ENCODE assay signal across 21 mouse cellular contexts in the genomic region with DNA sequence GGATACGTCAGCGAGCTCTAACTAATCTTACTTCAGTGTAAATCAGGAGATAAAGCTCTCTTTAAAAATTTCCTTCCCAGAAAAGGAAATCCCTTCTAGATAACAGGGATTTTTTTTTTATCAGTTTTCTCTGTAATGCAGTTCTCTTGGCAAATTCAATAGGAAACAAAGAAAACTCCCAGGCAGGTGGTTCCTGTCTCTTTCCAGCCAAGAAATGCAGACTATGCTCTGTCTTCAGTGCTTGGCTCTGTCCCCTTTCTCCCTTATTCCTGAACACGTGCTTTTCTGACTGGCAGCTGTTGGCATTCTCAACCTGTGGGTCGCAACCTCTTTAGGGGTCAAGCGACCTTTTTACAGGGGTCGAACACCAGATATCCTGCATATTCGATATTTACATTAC.
DNase-seq lines count a peak whose midpoint lies in the region; ATAC-seq and TF ChIP-seq lines count a peak whose summit lies in the region.
"Had no signal": no experiment of that assay in that cellular context is flagged by ENCODE, and none has a peak within 500 bp of the region (broad histone marks: within the 10 kb centered on the region; RNA-seq: fewer than 3 reads in every experiment).

No protein-coding gene starts in this region.

- no peak for TF ChIP-seq CTCF in heart, postnatal 0 days (IDR thresholded peaks at IDR 0.05; ENCODE audit: low read depth)
- no peak for TF ChIP-seq CTCF in kidney, postnatal 0 days (IDR thresholded peaks at IDR 0.05; ENCODE audit: low read depth)
- TF ChIP-seq CTCF in stomach, postnatal 0 days (IDR thresholded peaks at IDR 0.05; ENCODE audit: low read depth) = no peak

- 57% methylated on average over 7 of the region's 7 CpGs for WGBS in heart, postnatal 0 days
- 61% methylated on average over 7 of the region's 7 CpGs for WGBS in kidney, postnatal 0 days
- WGBS in stomach, postnatal 0 days = 73% methylated on average over 7 of the region's 7 CpGs

- H3K9me3 ChIP-seq in heart, postnatal 0 days (replicated peaks; ENCODE audit: control insufficient read depth, low read length) = no peaks in the 10 kb centered on the region
- H3K9me3 ChIP-seq in kidney, postnatal 0 days (replicated peaks; ENCODE audit: low read length) = no peaks in the 10 kb centered on the region
- no peaks in the 10 kb centered on the region for H3K9me3 ChIP-seq in stomach, postnatal 0 days (ENCODE audit: control insufficient read depth, low read length)
- H3K9me3 ChIP-seq: embryonic facial prominence, embryonic 15.5 days; neural tube, embryonic 15.5 days; stomach, embryonic 15.5 days had no signal

- no peaks in the 10 kb centered on the region for H3K27me3 ChIP-seq in heart, postnatal 0 days (ENCODE audit: control insufficient read depth, insufficient read depth, low read length)
- no peaks in the 10 kb centered on the region for H3K27me3 ChIP-seq in kidney, postnatal 0 days (ENCODE audit: insufficient read depth, low read length)
- no peaks in the 10 kb centered on the region for H3K27me3 ChIP-seq in stomach, postnatal 0 days (ENCODE audit: control insufficient read depth, insufficient read depth, low read length)
- H3K27me3 ChIP-seq: embryonic facial prominence, embryonic 15.5 days; limb, embryonic 15.5 days; midbrain, embryonic 13.5 days; neural tube, embryonic 15.5 days; Patski; stomach, embryonic 15.5 days had no signal

- no peak overlapping the region; the same call in 1 of the 2 replicates for H3K27ac ChIP-seq in heart, postnatal 0 days (ENCODE audit: low read depth)
- H3K27ac ChIP-seq in kidney, postnatal 0 days = no peak overlapping the region
- no peak overlapping the region for H3K27ac ChIP-seq in stomach, postnatal 0 days (replicated peaks)
- H3K27ac ChIP-seq: embryonic facial prominence, embryonic 15.5 days; limb, embryonic 15.5 days; midbrain, embryonic 13.5 days; neural tube, embryonic 15.5 days; stomach, embryonic 15.5 days had no signal

- 0 out of 2 replicates have a peak, but pooled peaks cover 3% of the 10 kb centered on the region for H3K4me1 ChIP-seq in heart, postnatal 0 days (ENCODE audit: control insufficient read depth, insufficient read depth)
- H3K4me1 ChIP-seq in kidney, postnatal 0 days (replicated peaks; ENCODE audit: insufficient read depth, low read length) = no peaks in the 10 kb centered on the region
- H3K4me1 ChIP-seq in stomach, postnatal 0 days (replicated peaks; ENCODE audit: control insufficient read depth, insufficient read depth) = no peaks in the 10 kb centered on the region
- H3K4me1 ChIP-seq: midbrain, embryonic 13.5 days; neural tube, embryonic 15.5 days; stomach, embryonic 15.5 days had no signal

- peak; percentile 28 for DNase-seq in adrenal gland, adult 2 months
- DNase-seq in adrenal gland, adult 8-10 months = no peak
- peak; percentile 57 for DNase-seq in heart, adult 8-10 months (ENCODE audit: low spot score)
- DNase-seq in heart, postnatal 25 days (ENCODE audit: low spot score) = no peak
- peak; percentile 14 for DNase-seq in heart, postnatal 0 days (ENCODE audit: low spot score)
- peak; percentile 63 for DNase-seq in kidney, postnatal 0 days (ENCODE audit: low spot score)
- DNase-seq in gastrocnemius, postnatal 14 days = no peak
- no peak for DNase-seq in stomach, postnatal 0 days (ENCODE audit: low spot score)
- DNase-seq: forebrain, postnatal 0 days; lung, postnatal 14 days; right cerebral cortex, postnatal 25 days; thymus, adult 2 months had no signal

- no peak overlapping the region for H3K4me2 ChIP-seq in heart, postnatal 0 days (ENCODE audit: low read depth, low read length)
- H3K4me2 ChIP-seq in kidney, postnatal 0 days (ENCODE audit: low read length) = no peak overlapping the region
- no peak overlapping the region for H3K4me2 ChIP-seq in stomach, postnatal 0 days (replicated peaks; ENCODE audit: low read depth)
- H3K4me2 ChIP-seq: embryonic facial prominence, embryonic 15.5 days; limb, embryonic 15.5 days; midbrain, embryonic 13.5 days; neural tube, embryonic 15.5 days; stomach, embryonic 15.5 days had no signal

- no peaks in the 10 kb centered on the region for H3K36me3 ChIP-seq in heart, postnatal 0 days (replicated peaks; ENCODE audit: control insufficient read depth, insufficient read depth, low read length)
- no peaks in the 10 kb centered on the region for H3K36me3 ChIP-seq in kidney, postnatal 0 days (ENCODE audit: insufficient read depth, low read length)
- H3K36me3 ChIP-seq in stomach, postnatal 0 days (ENCODE audit: control insufficient read depth, insufficient read depth, low read length) = no peaks in the 10 kb centered on the region
- H3K36me3 ChIP-seq: embryonic facial prominence, embryonic 15.5 days; limb, embryonic 15.5 days; midbrain, embryonic 13.5 days; neural tube, embryonic 15.5 days; stomach, embryonic 15.5 days had no signal

- peak; percentile 66 for TF ChIP-seq EP300 in heart, postnatal 0 days (IDR thresholded peaks at IDR 0.05; ENCODE audit: low read depth)
- no peak for TF ChIP-seq EP300 in stomach, postnatal 0 days (optimal IDR thresholded peaks at IDR 0.05)

- ATAC-seq in heart, postnatal 0 days (ENCODE audit: insufficient read depth, low read depth) = no peak
- ATAC-seq in kidney, postnatal 0 days (replicated peaks; ENCODE audit: low FRiP score, low read depth) = no peak
- no peak for ATAC-seq in stomach, postnatal 0 days (ENCODE audit: low FRiP score, low TSS enrichment)
- ATAC-seq: CD4-positive, CD25-positive, alpha-beta regulatory T cell, adult 4 months; forebrain, postnatal 0 days; hindbrain, embryonic 16.5 days; intestine, embryonic 16.5 days; midbrain, embryonic 13.5 days; Patski had no signal

- intact Hi-C loops in heart, postnatal 25 days (cut with DNase I) = loop anchor here (2.0 to 5.0 kb wide), 2 partner anchors 19 to 74 kb away; no protein-coding TSS in a partner anchor
- intact Hi-C loops in gastrocnemius, postnatal 14 days (cut with DNase I; ENCODE audit: low total_unique reads) = no loop called here

- no peak overlapping the region for H3K4me3 ChIP-seq in heart, postnatal 0 days (ENCODE audit: low read depth, low read length)
- no peak overlapping the region for H3K4me3 ChIP-seq in kidney, postnatal 0 days (replicated peaks; ENCODE audit: low read depth, low read length)
- no peak overlapping the region for H3K4me3 ChIP-seq in stomach, postnatal 0 days (ENCODE audit: low read depth, low read length)
- H3K4me3 ChIP-seq: embryonic facial prominence, embryonic 15.5 days; limb, embryonic 15.5 days; midbrain, embryonic 13.5 days; neural tube, embryonic 15.5 days; stomach, embryonic 15.5 days had no signal

- H3K9ac ChIP-seq in heart, postnatal 0 days (replicated peaks; ENCODE audit: low read depth, low read length) = no peak overlapping the region
- no peak overlapping the region for H3K9ac ChIP-seq in kidney, postnatal 0 days (ENCODE audit: low read depth, low read length)
- no peak overlapping the region for H3K9ac ChIP-seq in stomach, postnatal 0 days (ENCODE audit: low read length)
- H3K9ac ChIP-seq: embryonic facial prominence, embryonic 15.5 days; forebrain, postnatal 0 days; limb, embryonic 15.5 days; midbrain, embryonic 13.5 days; neural tube, embryonic 15.5 days; stomach, embryonic 15.5 days had no signal

Comparison
In these comparisons a context has a peak if more than half of its experiments do, and no peak if none do; other contexts are left out.
1. DNase-seq: peak in adrenal gland, adult 2 months (single experiment), heart, adult 8-10 months (single experiment), heart, postnatal 0 days (single experiment) and kidney, postnatal 0 days (single experiment); none in adrenal gland, adult 8-10 months (single experiment), heart, postnatal 25 days (single experiment), gastrocnemius, postnatal 14 days (single experiment) and stomach, postnatal 0 days (single experiment).